Mouse (Mus musculus): Measurements from ENCODE around the gene Plxna2.

Gene Plxna2

GRCm38 (mm10) chr1:194774754-194775153, 156.7 kb downstream of the Plxna2 start:
- DNase-seq = peak; percentile 67

- peak; percentile 13 for DNase-seq
Observed at GRCm38 (mm10) chr1:194775656-194776374, 157.8 kb downstream of the Plxna2 start.

- DNase-seq = peak; percentile 4
Observed at GRCm38 (mm10) chr1:194776510-194777244, 158.7 kb downstream of the Plxna2 start.

GRCm38 (mm10) chr1:194777608-194778007, 159.6 kb downstream of the Plxna2 start:
- no peak for DNase-seq

GRCm38 (mm10) chr1:194780392-194780791, 162.4 kb downstream of the Plxna2 start:
- peak; percentile 75 for DNase-seq

GRCm38 (mm10) chr1:194780794-194781390, 162.9 kb downstream of the Plxna2 start:
- peak; percentile 71 for DNase-seq

- peak; percentile 85 for DNase-seq
Observed at GRCm38 (mm10) chr1:194781556-194781955, 163.5 kb downstream of the Plxna2 start.

- peak; percentile 68 for DNase-seq
Observed at GRCm38 (mm10) chr1:194782325-194782724, 164.3 kb downstream of the Plxna2 start.

GRCm38 (mm10) chr1:194787626-194788025, 169.6 kb downstream of the Plxna2 start:
- peak; percentile 34 for DNase-seq

GRCm38 (mm10) chr1:194793226-194793924, 175.4 kb downstream of the Plxna2 start:
- peak; percentile 78 for DNase-seq

GRCm38 (mm10) chr1:194795316-194795715, 177.3 kb downstream of the Plxna2 start:
- DNase-seq = peak; percentile 74

GRCm38 (mm10) chr1:194797843-194798242, 179.8 kb downstream of the Plxna2 start:
- peak; percentile 21 for DNase-seq

- no peak for DNase-seq
Observed at GRCm38 (mm10) chr1:194798511-194798910, 180.5 kb downstream of the Plxna2 start.

GRCm38 (mm10) chr1:194808261-194808660, 190.2 kb downstream of the Plxna2 start:
- peak; percentile 96 for DNase-seq

GRCm38 (mm10) chr1:194808681-194809080, 190.7 kb downstream of the Plxna2 start:
- DNase-seq = no peak

- DNase-seq = no peak
Observed at GRCm38 (mm10) chr1:194809600-194809999, 191.6 kb downstream of the Plxna2 start.

- peak; percentile 64 for DNase-seq
Observed at GRCm38 (mm10) chr1:194814187-194814586, 196.2 kb downstream of the Plxna2 start.

GRCm38 (mm10) chr1:194815547-194815946, 197.5 kb downstream of the Plxna2 start:
- peak; percentile 88 for DNase-seq

- DNase-seq = peak; percentile 98
Observed at GRCm38 (mm10) chr1:194816913-194817312, 198.9 kb downstream of the Plxna2 start.

- peak; percentile 77 for DNase-seq
Observed at GRCm38 (mm10) chr1:194820953-194821352, 202.9 kb downstream of the Plxna2 start.

- peak; percentile 84 for DNase-seq
Observed at GRCm38 (mm10) chr1:194821721-194822120, 203.7 kb downstream of the Plxna2 start.

GRCm38 (mm10) chr1:194828316-194828715, 210.3 kb downstream of the Plxna2 start:
- no peak for DNase-seq

- DNase-seq = peak; percentile 95
Observed at GRCm38 (mm10) chr1:194835238-194835637, 217.2 kb downstream of the Plxna2 start.
